Mouse (Mus musculus): ENCODE data around the gene Lrit3. TPM values are rescaled to one million over a fixed set of nuclear protein-coding genes. Genes with fewer than 3 reads are reported as not detected.

The Lrit3 gene
- polyA plus RNA-seq, 1 experiment: 0.09 TPM

DNA sequence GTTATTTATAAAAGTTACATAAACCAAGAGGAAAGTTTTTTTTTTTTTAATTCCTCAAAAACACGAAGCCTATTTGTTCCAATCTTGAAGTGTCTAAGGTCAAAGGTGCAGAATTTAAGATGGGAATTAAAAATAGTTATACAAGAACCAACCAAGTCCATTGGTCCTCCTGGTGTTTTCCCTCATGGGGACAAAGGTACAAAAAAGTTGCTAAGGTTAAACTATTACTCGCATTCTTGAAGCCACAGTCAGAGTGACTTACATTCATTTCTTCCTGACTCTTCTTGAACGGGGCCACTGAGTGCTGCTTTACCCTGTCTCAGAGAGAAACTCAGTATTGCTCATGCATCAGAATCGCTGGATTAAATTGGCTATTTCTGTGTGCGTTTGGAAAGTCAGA is 6.5 kb downstream of the Lrit3 start:
- no peaks in the 10 kb centered on the region for H3K4me1 ChIP-seq (replicated peaks; ENCODE audit: control insufficient read depth, insufficient read depth, low read length)
- WGBS: 86% methylated on average over 5 of the region's 5 CpGs
- no peak for DNase-seq
- TF ChIP-seq CTCF (IDR thresholded peaks at IDR 0.05; ENCODE audit: borderline replicate concordance, control insufficient read depth, extremely low read depth, insufficient read depth, low read length, poor library complexity) (no peak), POLR2A (IDR thresholded peaks at IDR 0.05; ENCODE audit: control insufficient read depth, extremely low read depth, insufficient read depth, low read length, poor library complexity) (no peak)
- H3K27ac ChIP-seq (ENCODE audit: control insufficient read depth, insufficient read depth, low read length): no peak overlapping the region
- H3K36me3 ChIP-seq (ENCODE audit: control insufficient read depth, insufficient read depth, low read length): no peaks in the 10 kb centered on the region
- H3K4me3 ChIP-seq (ENCODE audit: control insufficient read depth, insufficient read depth, low read length): no peak overlapping the region
- no peaks in the 10 kb centered on the region for H3K27me3 ChIP-seq (ENCODE audit: control insufficient read depth, insufficient read depth, low read length)

DNA sequence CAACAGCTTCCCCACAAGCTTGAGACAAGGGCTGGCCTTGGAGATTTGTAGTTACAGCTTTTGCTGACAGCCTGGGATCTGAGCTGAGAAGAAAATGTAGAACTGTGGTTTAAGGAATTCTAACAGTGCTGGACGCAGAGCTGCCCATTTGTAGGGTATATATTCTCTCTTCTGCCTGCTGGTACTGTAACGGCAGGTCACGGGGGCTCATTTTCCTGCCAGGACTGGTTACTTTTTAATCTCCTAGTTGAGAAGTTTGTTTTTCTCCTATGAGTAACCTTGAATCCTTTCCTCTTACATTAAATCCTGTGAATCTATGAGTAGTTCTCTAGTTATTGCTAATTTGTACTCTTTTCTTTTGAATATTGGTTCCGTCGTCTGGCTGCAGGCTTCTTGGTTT is 10.0 kb downstream of the Lrit3 start:
- Histone ChIP-seq H3K36me3 (ENCODE audit: control insufficient read depth, insufficient read depth, low read length) (no peaks in the 10 kb centered on the region), H3K27ac (ENCODE audit: control insufficient read depth, insufficient read depth, low read length) (no peak overlapping the region), H3K4me3 (ENCODE audit: control insufficient read depth, insufficient read depth, low read length) (no peak overlapping the region), H3K27me3 (ENCODE audit: control insufficient read depth, insufficient read depth, low read length) (no peaks in the 10 kb centered on the region), H3K4me1 (replicated peaks; ENCODE audit: control insufficient read depth, insufficient read depth, low read length) (no peaks in the 10 kb centered on the region)
- DNase-seq: no peak
- 98% methylated on average over 5 of the region's 5 CpGs for WGBS
- no peak for TF ChIP-seq POLR2A (IDR thresholded peaks at IDR 0.05; ENCODE audit: control insufficient read depth, extremely low read depth, insufficient read depth, low read length, poor library complexity)
- TF ChIP-seq CTCF (IDR thresholded peaks at IDR 0.05; ENCODE audit: borderline replicate concordance, control insufficient read depth, extremely low read depth, insufficient read depth, low read length, poor library complexity): no peak

- no peak for TF ChIP-seq CTCF (IDR thresholded peaks at IDR 0.05; ENCODE audit: borderline replicate concordance, control insufficient read depth, extremely low read depth, insufficient read depth, low read length, poor library complexity)
- TF ChIP-seq POLR2A (IDR thresholded peaks at IDR 0.05; ENCODE audit: control insufficient read depth, extremely low read depth, insufficient read depth, low read length, poor library complexity): no peak
- Histone ChIP-seq H3K4me1 (replicated peaks; ENCODE audit: control insufficient read depth, insufficient read depth, low read length) (no peaks in the 10 kb centered on the region), H3K27me3 (ENCODE audit: control insufficient read depth, insufficient read depth, low read length) (no peaks in the 10 kb centered on the region), H3K27ac (ENCODE audit: control insufficient read depth, insufficient read depth, low read length) (no peak overlapping the region), H3K36me3 (ENCODE audit: control insufficient read depth, insufficient read depth, low read length) (no peaks in the 10 kb centered on the region), H3K4me3 (ENCODE audit: control insufficient read depth, insufficient read depth, low read length) (no peak overlapping the region)
- no peak for DNase-seq
- WGBS: 97% methylated on average over 3 of the region's 3 CpGs
Measured at GRCm38 (mm10) chr3:129782746-129783145, 21.1 kb downstream of the Lrit3 start.

DNA sequence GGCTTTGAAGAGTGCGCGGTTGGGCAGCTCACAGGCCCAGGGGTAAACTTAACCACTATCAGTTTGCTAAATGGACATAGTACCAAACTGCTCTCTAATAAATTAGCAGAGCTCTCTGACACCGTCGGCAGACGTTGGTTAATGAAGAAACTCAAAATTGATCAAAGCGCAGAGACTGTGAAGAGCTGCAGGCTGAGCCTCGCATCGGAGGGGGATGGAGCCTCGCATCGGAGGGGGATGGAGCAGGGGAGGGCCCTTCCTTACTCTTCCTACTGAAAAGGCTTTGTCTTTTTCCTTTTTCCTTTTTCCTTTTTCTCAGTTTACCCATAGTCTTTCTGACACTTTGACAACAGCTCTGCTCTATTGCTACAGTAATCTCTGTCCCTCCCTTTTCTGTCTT is 22.4 kb downstream of the Lrit3 start:
- WGBS: 77% methylated on average over 10 of the region's 10 CpGs
- no peak overlapping the region for H3K27ac ChIP-seq (ENCODE audit: control insufficient read depth, insufficient read depth, low read length)
- no peak overlapping the region for H3K4me3 ChIP-seq (ENCODE audit: control insufficient read depth, insufficient read depth, low read length)
- TF ChIP-seq CTCF (IDR thresholded peaks at IDR 0.05; ENCODE audit: borderline replicate concordance, control insufficient read depth, extremely low read depth, insufficient read depth, low read length, poor library complexity): no peak
- TF ChIP-seq POLR2A (IDR thresholded peaks at IDR 0.05; ENCODE audit: control insufficient read depth, extremely low read depth, insufficient read depth, low read length, poor library complexity): no peak
- H3K4me1 ChIP-seq (replicated peaks; ENCODE audit: control insufficient read depth, insufficient read depth, low read length): no peaks in the 10 kb centered on the region
- no peaks in the 10 kb centered on the region for H3K36me3 ChIP-seq (ENCODE audit: control insufficient read depth, insufficient read depth, low read length)
- no peaks in the 10 kb centered on the region for H3K27me3 ChIP-seq (ENCODE audit: control insufficient read depth, insufficient read depth, low read length)
- DNase-seq: no peak

GRCm38 (mm10) chr3:129771210-129771609 is 32.6 kb downstream of the Lrit3 start:
- no peak for TF ChIP-seq POLR2A (IDR thresholded peaks at IDR 0.05; ENCODE audit: control insufficient read depth, extremely low read depth, insufficient read depth, low read length, poor library complexity)
- no peak for TF ChIP-seq CTCF (IDR thresholded peaks at IDR 0.05; ENCODE audit: borderline replicate concordance, control insufficient read depth, extremely low read depth, insufficient read depth, low read length, poor library complexity)
- Histone ChIP-seq H3K4me3 (ENCODE audit: control insufficient read depth, insufficient read depth, low read length) (no peak overlapping the region), H3K36me3 (ENCODE audit: control insufficient read depth, insufficient read depth, low read length) (no peaks in the 10 kb centered on the region), H3K27me3 (ENCODE audit: control insufficient read depth, insufficient read depth, low read length) (no peaks in the 10 kb centered on the region), H3K27ac (ENCODE audit: control insufficient read depth, insufficient read depth, low read length) (no peak overlapping the region), H3K4me1 (replicated peaks; ENCODE audit: control insufficient read depth, insufficient read depth, low read length) (no peaks in the 10 kb centered on the region)
- no peak for DNase-seq
- 84% methylated on average over 6 of the region's 6 CpGs for WGBS

GRCm38 (mm10) chr3:129766971-129767794 is 36.6 kb downstream of the Lrit3 start:
- Histone ChIP-seq H3K27ac (ENCODE audit: control insufficient read depth, insufficient read depth, low read length) (no peak overlapping the region), H3K4me3 (ENCODE audit: control insufficient read depth, insufficient read depth, low read length) (no peak overlapping the region), H3K36me3 (ENCODE audit: control insufficient read depth, insufficient read depth, low read length) (no peaks in the 10 kb centered on the region), H3K27me3 (ENCODE audit: control insufficient read depth, insufficient read depth, low read length) (no peaks in the 10 kb centered on the region), H3K4me1 (replicated peaks; ENCODE audit: control insufficient read depth, insufficient read depth, low read length) (no peaks in the 10 kb centered on the region)
- no peak for DNase-seq
- no peak for TF ChIP-seq CTCF (IDR thresholded peaks at IDR 0.05; ENCODE audit: borderline replicate concordance, control insufficient read depth, extremely low read depth, insufficient read depth, low read length, poor library complexity)
- no peak for TF ChIP-seq POLR2A (IDR thresholded peaks at IDR 0.05; ENCODE audit: control insufficient read depth, extremely low read depth, insufficient read depth, low read length, poor library complexity)
- 91% methylated on average over 10 of the region's 10 CpGs for WGBS

Data from thymus, adult 2 months (tissue).